8 mouse cellular contexts compared by ENCODE assay signal in the genomic region with DNA sequence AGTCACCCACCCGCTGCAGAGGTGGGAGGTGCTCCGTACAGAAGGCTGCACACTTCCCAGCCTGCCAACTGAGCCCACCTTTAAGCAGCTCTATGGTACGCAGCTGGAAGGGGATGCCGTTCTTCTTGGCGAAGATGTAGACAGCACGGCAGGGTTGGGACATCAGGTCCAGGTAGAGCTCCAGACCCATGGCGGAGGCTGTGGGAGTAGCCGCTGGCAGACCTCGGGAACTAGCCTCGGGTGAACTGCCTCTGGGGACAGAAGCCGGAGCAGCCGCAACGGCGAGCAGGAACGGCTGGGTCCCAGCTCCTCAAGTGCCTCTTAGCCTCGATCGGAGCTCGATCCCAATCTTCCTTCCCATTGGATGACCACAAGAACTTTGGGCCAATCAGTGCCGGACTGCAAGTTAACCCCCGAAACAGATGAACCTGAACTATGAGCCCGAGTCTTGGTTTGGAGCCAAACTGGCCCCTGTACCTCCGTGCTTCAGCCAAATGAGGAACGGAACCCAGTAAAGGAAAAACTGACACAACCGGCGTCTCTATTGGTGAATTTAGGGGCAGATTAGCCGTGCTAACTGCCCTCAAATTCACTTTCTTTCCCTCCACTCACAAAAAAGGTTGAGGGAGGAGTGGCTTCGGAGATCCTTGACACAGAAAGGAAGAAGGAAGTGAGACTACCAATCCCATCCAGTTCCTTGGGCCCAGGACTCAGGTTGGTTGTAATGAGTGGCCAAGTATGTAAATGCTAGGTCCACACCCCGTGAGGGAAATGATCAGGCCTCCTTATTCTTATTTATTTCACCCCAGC. TPM values are rescaled to one million over a fixed set of nuclear protein-coding genes. Genes with fewer than 3 reads are reported as not detected.
DNase-seq lines count a peak whose midpoint lies in the region; ATAC-seq and TF ChIP-seq lines count a peak whose summit lies in the region.

TSS of gene Gm20441 (minus strand) at position 186 of the 810 bp plus-strand sequence.
TSS of gene Gstt3 (minus strand) at position 646 of the 810 bp plus-strand sequence.

- WGBS in forebrain, embryonic 15.5 days, result 2% methylated on average over 28 of the region's 28 CpGs
- WGBS in limb, embryonic 10.5 days, result 1% methylated on average over 28 of the region's 28 CpGs

- peak within 1 kb of the TSS; percentile 30 for H3K4me3 ChIP-seq in forebrain, embryonic 15.5 days
- H3K4me3 ChIP-seq in limb, embryonic 10.5 days, result peak within 1 kb of the TSS; percentile 61
- H3K4me3 ChIP-seq in testis, adult 2 months (ENCODE audit: control insufficient read depth, low read depth, low read length), result peak within 1 kb of the TSS; percentile 90

- H3K27ac ChIP-seq in forebrain, embryonic 15.5 days (replicated peaks), result no peak within 1 kb of the TSS
- peak within 1 kb of the TSS; percentile 66 for H3K27ac ChIP-seq in limb, embryonic 10.5 days
- H3K27ac ChIP-seq in testis, adult 2 months (ENCODE audit: control insufficient read depth, insufficient read depth, low read depth, low read length), result peak within 1 kb of the TSS; percentile 91

- TF ChIP-seq POLR2A in testis, adult 2 months (IDR thresholded peaks at IDR 0.05; ENCODE audit: control insufficient read depth, low read depth, low read length), result peak; percentile 87

- peaks cover 9% of the 10 kb centered on the region for H3K4me1 ChIP-seq in forebrain, embryonic 15.5 days
- peaks cover 21% of the 10 kb centered on the region for H3K4me1 ChIP-seq in limb, embryonic 10.5 days
- H3K4me1 ChIP-seq in testis, adult 2 months (ENCODE audit: control insufficient read depth, insufficient read depth, low read length), result peaks cover 21% of the 10 kb centered on the region

- no peak for TF ChIP-seq CTCF in testis, adult 2 months (IDR thresholded peaks at IDR 0.05; ENCODE audit: control insufficient read depth, insufficient read depth, insufficient replicate concordance, low read depth, low read length)

- H3K36me3 ChIP-seq in forebrain, embryonic 15.5 days, result no peaks in the 10 kb centered on the region
- no peaks in the 10 kb centered on the region for H3K36me3 ChIP-seq in limb, embryonic 10.5 days
- H3K36me3 ChIP-seq in testis, adult 2 months (ENCODE audit: control insufficient read depth, insufficient read depth, low read length), result no peaks in the 10 kb centered on the region

- peak within 1 kb of the TSS; percentile 48 for H3K4me2 ChIP-seq in forebrain, embryonic 15.5 days (replicated peaks)

- peaks cover 22% of the 10 kb centered on the region for H3K27me3 ChIP-seq in forebrain, embryonic 15.5 days
- peaks cover 39% of the 10 kb centered on the region for H3K27me3 ChIP-seq in limb, embryonic 10.5 days (ENCODE audit: low read depth, poor library complexity, severe bottlenecking)
- H3K27me3 ChIP-seq in testis, adult 2 months (ENCODE audit: control insufficient read depth, insufficient read depth, low read length), result no peaks in the 10 kb centered on the region

- DNase-seq in ES-CJ7 (ENCODE audit: low read depth, low spot score), result peak; percentile 86
- DNase-seq in adrenal gland, postnatal 10 days, result peak; percentile 82
- DNase-seq in heart, postnatal 4 days, result peak; percentile 50
- peak; percentile 66 for DNase-seq in limb, embryonic 10.5 days (ENCODE audit: low spot score)
- peak; percentile 73 for DNase-seq in mesoderm, embryonic 11.5 days (ENCODE audit: low read depth, low spot score)
- no peak for DNase-seq in T-cell, adult 2 months (ENCODE audit: low spot score)

- H3K9ac ChIP-seq in forebrain, embryonic 15.5 days (replicated peaks), result 0 out of 2 replicates have a peak within 1 kb of the TSS, but pooled peaks have one; percentile 29

- 0 out of 2 replicates have a peak, but pooled peaks cover 3% of the 10 kb centered on the region for H3K9me3 ChIP-seq in forebrain, embryonic 15.5 days
- H3K9me3 ChIP-seq in limb, embryonic 10.5 days (replicated peaks), result no peaks in the 10 kb centered on the region

- no peak for ATAC-seq in forebrain, embryonic 15.5 days (replicated peaks)

RNA-seq across cellular contexts. Expression of gene Gm20441, which starts in this region (rescaled TPM):
- total RNA-seq in adrenal gland, postnatal 10 days (2021), result not detected
- not detected in 2 replicates for polyA plus RNA-seq in forebrain, embryonic 15.5 days (2015; fragmentation: Nextera tagmentation; extraction: Ambion mirVana)
- total RNA-seq in heart, postnatal 4 days (2021), result not detected
- polyA plus RNA-seq in limb, embryonic 10.5 days (2016; fragmentation: Nextera tagmentation; extraction: Ambion mirVana), result not detected in 2 replicates
- 0.19 TPM in 1 of 2 replicates, not detected in the other for polyA plus RNA-seq in testis, adult 2 months (2012; rRNA removed)

RNA-seq across cellular contexts. Expression of gene Gstt3, which starts in this region (rescaled TPM):
- total RNA-seq in adrenal gland, postnatal 10 days (2021), result 10 to 100 TPM; 18.7 to 21.5 TPM
- 0.42 and 0.51 TPM in 2 replicates for polyA plus RNA-seq in forebrain, embryonic 15.5 days (2015; fragmentation: Nextera tagmentation; extraction: Ambion mirVana)
- total RNA-seq in heart, postnatal 4 days (2021), result 1 to 10 TPM; 1.2 to 1.3 TPM
- 2.7 and 4.2 TPM in 2 replicates for polyA plus RNA-seq in limb, embryonic 10.5 days (2016; fragmentation: Nextera tagmentation; extraction: Ambion mirVana)
- 40.0 and 41.9 TPM in 2 replicates for polyA plus RNA-seq in testis, adult 2 months (2012; rRNA removed)

Comparison
In these comparisons a context has a peak if more than half of its experiments do, and no peak if none do; other contexts are left out.
1. RNA of gene Gstt3 (total RNA-seq): 18.7 to 21.5 TPM in adrenal gland, postnatal 10 days; 1.2 to 1.3 TPM in heart, postnatal 4 days; every median in the first group is over 4 times any median in the second.
2. H3K4me3 ChIP-seq: peak in every context shown above with its lines; median percentile 90 in testis, adult 2 months; 61 in limb, embryonic 10.5 days; 30 in forebrain, embryonic 15.5 days.